Mouse (Mus musculus) cerebellum, postnatal 10 days (tissue): ENCODE measurements at regions not wholly inside any gene's neighbourhood (a gene's known extent, or its start where the extent isn't known, plus 50 kb on each side); places are given as distances from the start of the nearest gene placed in this dataset.

Experiments
- DNase-seq, 2 experiments: peaks; one replicate each; pipeline ENCODE4 v3.0.0; 2021; ENCODE audit warnings: mixed read lengths in 2 of 2

DNA sequence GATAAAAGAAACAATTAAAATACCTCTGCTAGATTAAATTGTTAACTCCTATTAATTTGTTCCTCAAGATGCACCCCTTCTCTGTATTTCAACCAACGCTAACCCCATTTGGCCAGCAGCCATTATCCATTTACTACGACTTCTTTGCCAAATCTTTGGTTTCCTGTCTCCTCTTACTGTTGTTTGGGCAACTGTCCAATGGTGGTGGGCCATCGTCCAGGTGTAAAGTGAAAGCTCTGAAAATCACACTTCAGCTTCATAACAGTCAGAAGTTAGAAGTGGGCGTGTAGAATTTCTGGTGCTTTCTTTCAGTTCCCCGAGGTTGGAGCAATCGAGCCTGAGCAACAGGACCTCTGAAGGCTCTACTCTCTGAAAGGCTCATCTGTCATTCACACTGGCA, 66.8 kb upstream of the Zbtb20 start:
- peak; percentile 49 to 52 for DNase-seq

DNA sequence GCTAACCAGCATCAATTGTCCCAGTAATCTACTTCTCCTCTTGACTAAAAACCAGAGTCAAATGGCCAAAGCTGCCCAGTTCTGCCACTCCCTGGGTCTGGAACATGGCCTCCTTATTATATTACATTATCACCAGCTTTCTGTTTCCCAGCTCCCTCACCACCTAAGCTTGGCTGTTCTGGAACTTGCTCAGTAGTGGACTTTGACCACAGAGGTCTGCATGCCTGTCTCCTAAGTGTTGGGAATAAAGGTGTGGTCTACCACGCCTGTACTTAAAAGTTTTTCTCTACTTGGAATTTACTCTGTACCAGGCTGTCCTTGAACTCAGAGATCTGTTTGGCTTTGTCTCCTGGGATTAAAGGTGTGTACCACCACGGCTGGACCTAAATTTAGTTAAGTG, 68.1 kb upstream of the Zbtb20 start:
- DNase-seq = no peak

DNA sequence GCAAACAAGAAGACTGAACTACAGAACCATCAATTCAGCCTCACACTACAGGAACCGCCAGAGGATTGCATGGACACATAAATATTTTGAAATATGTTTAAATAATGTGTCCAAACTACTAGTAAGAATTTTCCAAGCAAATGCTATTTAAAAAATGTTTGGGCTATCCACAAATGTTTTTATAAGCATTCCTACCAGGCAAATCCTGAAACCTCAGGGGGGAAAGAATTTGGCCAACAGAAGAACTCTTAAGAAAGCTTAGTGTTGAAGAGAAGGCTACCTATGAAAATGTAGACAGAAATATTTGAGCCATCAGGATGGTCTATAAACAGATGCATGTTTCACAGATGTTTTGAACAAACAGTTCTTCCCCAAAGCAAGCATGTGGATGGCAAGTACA, 72.1 kb upstream of the Zbtb20 start:
- no peak for DNase-seq

DNA sequence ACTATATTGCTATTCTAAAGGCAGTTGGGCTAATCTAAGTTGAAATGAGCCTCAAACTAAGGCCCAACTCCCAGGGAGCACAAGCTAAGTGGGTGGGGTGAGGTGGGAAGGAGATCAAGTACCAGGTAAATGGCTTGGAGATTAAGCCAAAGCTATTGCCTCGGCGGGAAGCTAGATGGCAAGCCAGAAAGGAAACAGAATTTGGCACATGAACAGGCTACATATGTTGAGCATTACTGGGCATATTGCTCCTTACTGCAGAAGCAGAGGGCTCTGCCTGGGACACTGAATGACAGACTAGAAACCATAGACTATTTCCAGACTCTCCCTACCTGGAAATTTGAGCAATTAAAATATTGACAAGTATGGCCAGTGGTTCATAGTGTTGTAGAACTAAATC, 83.1 kb upstream of the Zbtb20 start:
- peak; percentile 77 for DNase-seq

DNA sequence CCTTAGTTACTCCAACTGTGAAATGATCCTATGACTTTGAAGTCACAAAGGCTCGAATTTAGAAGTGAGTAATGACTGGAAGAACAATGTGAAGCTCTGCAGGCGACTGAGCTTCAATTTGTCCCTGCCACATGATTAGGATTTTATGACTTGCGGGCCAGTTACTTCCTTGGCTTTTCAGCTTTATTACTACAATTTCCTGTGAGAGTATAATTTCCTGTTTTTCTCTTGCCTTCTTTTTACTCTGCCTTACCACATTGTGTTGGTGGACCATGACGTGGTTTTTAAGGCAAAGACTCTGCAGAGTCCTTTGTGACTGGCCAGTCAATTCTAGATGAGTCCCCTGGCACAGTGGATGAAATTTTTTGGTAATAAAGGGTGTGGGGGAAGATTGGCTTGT, 91.0 kb upstream of the Zbtb20 start:
- no peak for DNase-seq

DNA sequence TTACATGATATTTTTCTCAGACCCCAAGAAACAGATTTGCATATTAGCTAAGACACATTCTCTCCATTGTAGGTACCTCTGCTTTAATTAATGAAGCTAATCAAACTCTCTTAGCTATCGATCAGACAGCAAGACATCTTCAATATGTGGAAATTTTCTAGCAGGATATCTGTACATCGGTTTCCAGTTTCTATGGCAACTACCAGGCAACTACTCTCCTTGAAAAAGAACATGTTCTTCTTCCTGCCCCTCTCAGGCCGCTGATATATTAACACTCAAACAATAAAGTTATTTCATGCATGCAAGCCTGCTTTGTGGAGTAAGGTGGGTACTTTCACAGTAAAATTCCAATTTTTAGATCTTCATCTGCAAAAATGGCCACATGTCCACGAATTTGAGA, 91.7 kb upstream of the Zbtb20 start:
- DNase-seq = no peak

DNA sequence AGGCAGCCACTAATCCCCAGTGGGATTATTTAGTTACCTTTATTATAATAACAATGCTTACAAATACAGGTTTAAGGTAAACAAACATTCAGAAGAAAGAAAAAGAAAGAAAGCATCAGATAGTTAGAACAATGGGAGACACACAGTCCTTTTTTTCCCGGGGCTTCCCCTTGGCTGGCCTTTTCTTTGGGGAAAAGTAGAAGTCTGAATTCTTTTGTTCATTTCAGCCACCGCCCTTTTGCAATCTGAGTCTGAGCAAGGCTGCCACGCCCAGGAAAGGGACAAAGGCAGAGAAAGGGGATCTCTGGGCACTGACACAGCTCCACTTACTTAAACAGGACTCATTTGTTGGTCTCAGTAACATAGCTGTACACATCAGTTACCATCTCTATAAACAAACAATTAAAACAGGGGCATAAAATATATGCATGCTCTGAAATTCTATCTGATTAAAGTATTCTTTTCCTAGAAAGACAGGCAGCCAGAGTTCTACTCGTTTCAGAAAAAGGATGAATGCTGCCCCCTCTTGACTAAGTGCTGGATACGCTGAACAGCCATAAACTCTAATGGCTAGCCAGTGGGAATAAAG, 93.5 kb upstream of the Zbtb20 start:
- peak; percentile 75 to 86 for DNase-seq

DNA sequence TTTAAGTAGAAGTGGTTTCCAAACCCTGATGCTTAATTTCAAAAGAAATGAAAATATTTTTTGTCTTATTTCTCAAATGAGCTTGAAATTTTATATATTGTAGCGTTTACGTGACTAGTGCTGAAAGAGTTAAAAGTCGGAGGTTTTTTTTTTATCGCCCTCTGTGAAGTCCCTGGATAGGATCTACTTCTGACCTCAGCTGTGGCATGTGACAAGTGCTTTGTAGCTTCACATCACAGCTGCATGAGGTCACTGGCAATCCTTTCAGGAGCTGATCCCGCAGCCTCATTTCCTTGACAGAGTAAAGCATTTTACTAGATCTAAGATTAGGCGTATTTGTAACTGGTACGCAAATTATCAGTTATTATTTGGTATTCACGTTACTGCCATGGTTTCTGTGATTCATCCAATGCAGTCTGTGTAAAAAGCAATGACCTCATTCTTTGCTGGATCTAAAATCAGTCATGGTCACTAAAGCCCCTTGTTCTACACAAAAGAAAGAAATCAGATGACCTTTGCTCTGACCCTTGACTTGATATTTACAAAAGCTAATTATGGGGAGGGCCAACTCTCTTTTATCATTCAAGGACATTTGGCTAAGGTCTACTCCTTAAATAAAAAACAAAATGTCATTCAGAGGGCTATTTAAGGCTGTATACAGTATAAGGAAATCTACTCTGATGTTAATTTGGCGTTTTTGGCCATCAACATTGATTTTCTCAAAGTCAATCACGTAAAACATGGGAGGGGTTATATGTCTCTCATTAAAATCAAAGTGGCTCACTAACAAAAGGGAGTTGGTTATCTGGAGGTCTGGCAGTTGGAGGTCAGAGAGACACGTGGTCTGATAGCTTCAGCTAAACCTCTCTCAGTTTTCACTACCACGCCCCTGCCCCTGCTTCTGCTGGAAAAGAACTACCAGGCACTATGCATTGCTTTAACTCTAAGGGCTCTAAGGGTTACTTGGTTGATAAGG, 94.3 kb upstream of the Zbtb20 start:
- peak; percentile 18 to 21 for DNase-seq

DNA sequence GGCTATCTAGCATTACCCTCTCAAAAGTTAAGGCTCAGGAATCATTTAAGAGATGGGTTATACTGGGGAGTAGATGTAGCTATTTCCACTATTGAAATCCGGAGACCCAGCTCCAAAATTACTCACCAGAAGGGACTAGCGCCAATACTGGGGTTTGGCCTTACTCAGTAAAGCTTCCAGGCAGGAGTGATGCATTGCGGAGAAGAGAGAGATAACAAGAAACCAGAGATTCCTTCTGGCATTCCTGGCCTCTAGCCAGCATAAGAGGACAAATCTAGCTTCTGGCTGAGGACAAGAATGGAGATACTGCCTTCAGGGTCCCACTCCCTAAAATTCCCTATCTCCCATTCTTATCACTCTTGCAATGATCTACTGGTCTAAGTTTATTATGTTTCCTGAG, 95.7 kb upstream of the Zbtb20 start:
- peak; percentile 32 to 46 for DNase-seq

DNA sequence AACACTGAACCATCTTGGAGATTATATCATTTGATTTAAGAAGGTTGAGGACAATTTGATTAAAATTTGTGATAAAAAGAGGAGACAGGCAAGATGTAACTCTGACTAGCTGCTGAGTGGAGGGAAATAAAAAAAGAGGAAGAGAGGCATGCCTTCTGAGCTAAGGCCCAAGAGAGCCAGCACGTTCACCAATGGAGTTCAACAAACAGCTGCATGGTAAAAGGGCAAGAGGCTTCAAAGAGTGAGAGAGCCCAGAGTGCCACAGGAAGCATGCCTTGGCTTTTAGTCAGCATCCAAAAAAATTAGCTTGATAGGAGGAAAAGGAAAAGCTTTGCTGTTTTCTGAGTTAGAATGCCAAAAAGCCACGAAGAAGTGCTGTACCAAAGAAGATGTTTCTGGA, 103.0 kb upstream of the Zbtb20 start:
- no peak for DNase-seq

DNA sequence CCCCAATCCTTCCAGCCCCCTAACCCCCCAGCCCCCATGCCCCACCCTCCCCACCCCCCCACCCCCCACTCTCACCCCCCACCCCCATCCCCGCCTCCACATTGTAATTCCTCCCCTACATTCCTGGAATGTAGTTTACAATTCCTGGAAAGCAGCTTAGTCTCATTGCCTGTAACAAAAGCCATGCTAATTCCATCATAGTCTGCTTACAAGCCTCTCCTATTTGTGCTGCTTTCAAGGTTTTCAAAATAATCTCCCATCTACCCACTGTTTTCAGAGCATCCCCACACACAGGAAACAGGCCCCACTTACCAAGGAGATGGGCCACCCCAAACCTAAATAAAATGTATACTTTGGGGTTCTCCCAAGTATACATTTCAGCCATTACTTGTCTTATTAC, 105.5 kb upstream of the Zbtb20 start:
- DNase-seq = no peak

DNA sequence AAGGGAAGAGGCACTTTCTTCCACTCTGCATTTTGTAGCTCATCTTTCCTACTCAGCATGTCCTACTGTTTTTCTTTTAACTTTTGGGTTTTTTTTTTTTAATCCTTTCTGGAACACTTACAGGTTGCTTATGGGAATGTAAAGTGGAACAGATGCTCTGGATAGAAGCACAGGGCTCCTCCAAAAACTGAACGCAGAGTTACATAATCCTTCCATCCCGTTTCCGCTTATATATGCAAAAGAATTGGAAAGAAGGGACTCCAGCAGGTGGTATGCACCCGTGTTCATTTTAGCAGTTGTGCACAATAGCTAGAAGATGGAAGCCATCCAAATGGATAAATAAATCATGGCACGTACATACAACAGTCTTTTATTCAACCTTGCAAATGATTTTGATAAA, 127.0 kb upstream of the Zbtb20 start:
- no peak for DNase-seq

DNA sequence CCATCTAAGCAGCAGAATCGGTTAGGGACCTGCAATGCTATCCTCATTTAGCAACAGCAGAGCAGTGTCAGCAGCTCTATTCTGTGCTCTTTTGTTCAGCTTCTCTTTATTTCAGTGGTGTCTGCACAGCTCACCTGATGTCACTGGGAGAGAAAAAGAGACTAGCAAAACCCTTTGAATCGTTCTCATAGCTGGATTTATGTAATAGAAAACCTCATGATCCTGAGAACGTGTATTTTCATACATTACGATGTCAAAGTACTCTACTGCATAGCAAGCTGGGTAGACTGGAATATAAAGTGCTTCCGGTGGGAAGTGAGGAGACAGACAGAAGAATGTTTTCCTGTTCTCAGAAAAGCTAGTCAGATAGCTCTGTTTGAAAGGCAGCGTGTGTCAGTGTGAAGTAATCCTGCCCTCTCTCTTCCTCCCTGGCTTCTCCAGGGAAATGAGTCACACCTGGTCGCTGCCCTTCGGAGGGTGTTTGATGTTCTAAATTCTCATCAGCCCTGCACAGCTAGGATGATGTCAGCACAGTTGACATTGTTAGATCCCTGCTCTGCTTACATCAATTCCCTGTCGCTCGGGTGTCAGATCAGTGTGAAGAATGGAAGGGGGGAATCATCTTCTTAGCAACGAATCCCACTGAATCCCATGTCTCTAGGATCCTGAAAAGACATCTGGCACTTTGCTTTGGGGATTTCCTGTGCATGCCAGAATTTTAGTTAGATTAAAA, 129.6 kb upstream of the Zbtb20 start:
- DNase-seq = peak; percentile 2 to 4

DNA sequence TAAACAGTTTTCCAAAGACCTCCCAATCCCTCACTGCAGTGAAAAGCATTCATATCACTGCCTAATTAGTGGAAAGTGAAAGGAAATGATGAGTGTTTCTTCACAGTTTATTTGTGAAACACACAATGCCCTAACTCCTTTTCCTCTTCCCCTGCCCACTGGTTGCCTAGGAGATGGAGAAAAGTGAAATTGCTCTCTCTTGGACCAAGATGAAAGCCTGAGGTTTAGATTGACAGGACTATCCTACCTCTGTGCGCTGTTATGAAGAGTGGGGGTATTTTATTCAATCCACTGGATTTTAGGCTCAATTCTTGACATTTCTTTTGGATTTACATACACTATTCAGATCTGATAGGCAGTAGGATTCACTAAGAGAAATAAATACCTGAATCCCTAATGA, 132.1 kb upstream of the Zbtb20 start:
- DNase-seq = no peak

DNA sequence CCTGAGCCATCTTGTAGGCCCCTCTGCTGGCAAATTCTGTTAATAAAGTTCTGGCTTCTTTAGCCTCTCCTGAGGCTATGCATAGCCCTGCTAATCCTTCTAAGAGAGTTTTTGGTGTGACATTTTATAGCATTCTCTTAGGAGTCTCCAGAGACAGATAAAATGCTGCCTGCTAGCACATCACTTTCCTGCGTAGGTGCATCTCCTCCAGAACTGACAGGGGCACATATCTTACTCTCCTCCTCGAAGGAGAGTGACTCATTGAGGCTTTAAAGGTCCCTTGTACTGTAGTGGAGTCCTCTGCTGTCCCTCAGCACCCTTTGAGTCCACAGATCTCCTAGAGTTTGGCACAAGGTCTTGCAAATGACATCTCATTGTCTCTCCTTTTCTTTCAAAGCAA, 132.6 kb upstream of the Zbtb20 start:
- DNase-seq = no peak

DNA sequence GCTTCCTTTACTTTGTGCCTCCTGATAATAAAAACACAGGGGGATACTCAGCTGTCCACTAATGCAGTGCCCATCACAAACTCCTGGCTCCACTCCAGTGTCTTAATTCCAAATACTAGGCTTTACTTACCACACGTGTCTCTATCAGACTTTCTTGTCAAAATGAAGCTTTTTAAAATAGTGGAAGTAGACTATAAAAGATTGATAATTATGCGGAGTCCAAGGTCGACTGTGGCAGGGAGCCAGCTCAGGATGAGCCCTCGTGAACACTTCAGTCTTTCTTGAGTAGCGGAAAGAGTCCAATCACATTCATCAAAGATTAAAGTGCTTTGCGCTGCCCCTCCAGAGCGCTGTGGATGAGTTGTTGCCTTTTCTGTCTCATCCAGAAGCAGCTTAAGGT, 147.9 kb upstream of the Zbtb20 start:
- no peak for DNase-seq

DNA sequence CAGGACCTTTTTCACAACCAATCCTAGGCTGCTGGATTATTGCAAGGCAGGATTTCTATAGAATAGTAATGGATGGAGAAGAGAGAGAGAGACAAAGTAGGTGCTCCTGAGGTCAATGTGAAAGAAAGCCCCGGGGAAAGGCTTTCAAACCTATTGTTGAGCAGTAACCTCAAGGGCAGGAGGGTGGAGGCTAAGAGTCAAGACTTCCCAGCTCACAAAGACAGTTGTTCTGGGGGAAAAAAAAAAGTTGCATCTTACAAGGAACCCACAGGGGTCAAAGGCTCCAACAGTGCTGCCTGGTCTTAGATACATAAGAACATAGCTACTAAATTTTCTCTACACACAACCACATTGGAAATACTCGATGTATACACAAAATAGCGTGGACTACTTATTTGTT, 155.8 kb upstream of the Zbtb20 start:
- DNase-seq = no peak

DNA sequence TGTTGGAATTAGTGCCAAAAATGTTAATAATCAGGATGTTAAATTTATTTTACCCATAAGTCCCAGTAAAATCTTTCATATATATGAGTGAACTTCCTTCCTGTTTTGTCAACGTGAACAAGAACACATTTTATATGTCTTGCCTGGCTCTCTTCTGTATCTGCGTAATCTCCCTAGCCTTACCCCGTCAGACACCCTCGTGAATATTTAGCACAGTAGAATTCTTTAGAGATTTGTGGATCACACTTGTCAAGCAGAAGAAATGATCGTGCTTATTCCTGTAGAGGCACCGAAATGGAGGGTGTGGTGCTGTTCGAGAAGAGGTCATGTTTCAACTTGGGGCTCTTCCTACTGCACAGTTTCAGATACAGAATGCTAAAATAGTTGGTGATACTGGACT, 157.2 kb upstream of the Zbtb20 start:
- no peak for DNase-seq

DNA sequence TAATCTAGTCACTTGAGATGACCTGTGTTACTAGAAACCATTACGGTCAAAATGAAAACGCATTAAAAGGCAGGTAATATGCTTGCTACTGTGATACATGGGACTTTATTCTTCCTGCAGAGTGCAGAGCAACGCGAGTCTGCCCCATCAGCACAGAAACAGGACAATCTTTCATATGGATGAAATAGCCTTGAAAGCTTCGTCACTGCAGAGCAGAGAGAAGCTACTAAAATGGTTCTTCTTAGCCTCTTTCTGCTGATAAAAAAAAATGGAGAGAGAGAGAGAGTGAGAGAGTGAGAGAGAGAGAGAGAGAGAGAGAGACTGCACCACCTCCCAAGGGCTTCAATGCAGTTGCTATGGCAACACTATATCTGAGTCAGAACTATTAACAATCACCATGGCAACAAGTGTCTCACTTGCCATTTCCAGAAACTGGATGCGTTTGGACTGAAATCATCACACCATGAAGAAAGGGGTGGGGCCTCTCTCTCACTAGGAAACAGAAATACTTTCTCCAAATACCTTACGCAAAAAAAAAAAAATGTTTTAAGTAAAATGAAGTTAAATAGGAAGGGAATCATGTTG, 157.8 kb upstream of the Zbtb20 start:
- peak; percentile 33 to 47 for DNase-seq

DNA sequence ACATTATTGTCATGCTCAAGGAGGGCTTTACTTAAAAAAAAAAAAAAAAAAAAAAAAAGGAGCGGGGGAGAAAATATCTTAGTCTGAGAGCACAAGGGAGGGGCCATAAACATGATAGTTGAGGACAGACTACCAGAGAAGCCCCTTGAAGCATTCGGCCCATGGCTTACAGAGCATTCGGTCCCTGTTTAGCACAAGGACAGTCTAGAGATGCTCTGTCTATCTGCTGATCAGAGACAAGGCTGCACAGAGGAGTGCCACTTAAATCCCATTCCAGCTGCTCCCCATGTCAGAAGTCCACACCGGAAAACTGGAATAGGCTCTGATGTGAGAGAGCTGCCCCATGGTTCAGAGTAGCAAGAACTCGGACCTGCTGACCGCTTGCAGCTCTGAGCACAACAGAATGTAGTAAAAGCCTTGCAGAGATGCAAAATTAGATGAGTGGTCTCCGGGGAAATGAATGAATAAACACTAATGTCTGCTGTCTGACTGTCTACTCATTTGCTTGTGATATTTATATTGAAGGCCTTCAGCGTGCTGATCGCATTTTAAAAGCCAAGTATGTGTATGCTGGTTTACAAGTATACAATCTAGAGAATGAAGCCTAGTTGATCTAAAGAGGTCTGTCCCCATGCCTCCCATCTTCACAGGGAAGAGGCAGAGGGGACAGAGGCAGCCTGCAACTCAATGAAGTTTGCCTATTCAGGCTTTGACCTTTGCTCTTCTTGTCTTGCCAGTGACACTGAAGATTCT, 158.4 kb upstream of the Zbtb20 start:
- DNase-seq = no peak

DNA sequence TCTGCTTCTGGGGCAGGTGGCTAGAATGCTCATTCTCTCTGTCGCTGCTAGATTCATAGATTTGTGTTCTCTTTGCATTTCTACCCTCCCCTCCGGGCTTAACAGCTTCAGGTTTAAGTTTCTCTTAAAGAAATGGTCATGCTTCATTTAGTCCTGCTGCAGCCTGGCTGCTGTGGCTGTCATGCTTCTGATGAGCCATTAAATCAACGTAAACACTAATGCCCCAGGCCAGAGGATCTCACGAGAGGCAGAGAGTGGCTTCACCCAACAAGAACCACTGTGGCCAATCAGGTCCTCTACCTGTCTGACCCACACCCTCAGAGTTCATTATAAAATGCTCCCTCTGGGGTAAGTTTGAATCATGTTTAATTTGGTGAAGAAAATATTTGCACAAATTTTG, 173.0 kb upstream of the Zbtb20 start:
- DNase-seq = no peak

DNA sequence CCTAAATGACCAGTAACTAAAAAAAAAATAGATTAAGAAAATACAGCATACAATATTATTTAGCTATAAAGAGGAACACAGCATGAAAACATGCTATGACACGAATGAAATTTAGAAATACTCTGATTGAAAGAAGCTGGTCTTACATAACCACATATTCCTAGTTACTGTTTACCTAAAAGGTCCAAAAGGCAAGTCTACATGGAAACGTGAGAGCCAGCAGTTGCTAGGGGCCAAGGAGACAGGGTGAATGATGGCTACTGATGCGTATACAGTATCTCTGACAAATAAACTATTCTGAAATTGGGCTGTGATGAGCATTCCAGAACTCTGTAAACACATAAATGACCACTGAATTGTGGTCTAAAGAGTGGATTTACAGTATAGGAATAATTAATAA, 194.5 kb upstream of the Zbtb20 start:
- DNase-seq = no peak

DNA sequence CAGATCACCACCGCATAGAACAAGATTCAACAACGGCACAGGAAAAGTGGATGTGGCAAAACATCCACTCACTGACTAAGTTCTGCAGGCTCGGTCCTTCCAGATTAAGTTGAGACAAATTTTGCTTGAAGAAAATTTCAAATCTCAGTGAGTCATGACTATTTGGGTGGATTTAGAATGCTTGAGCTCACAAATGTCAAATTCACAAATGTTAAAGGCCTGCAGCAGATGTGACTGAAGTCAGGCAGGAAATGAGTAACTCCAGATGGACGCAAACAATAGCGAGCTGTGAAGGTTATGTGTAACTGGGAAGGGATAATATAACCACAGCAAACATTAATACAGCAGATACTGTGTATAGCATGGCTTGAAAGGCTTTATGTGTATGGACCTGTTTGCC, 198.5 kb upstream of the Zbtb20 start:
- no peak for DNase-seq
